8 mouse cellular contexts compared by ENCODE assay signal in genomic region chr6:113344321-113344720, GRCm38 (mm10). TPM values are rescaled to one million over a fixed set of nuclear protein-coding genes. Genes with fewer than 3 reads are reported as not detected.
A peak's percentile ranks its signal among the peaks of the same experiment; 100 is the strongest.
DNase-seq lines count a peak whose midpoint lies in the region; ATAC-seq and TF ChIP-seq lines count a peak whose summit lies in the region.

No protein-coding gene starts in this region.

- peaks cover 7% of the 10 kb centered on the region; the same call in 1 of the 2 replicates for H3K36me3 ChIP-seq in intestine, postnatal 0 days (ENCODE audit: control insufficient read depth, insufficient read depth)
- H3K36me3 ChIP-seq in stomach, embryonic 14.5 days (ENCODE audit: control insufficient read depth, insufficient read depth, low read length) = peaks cover 13% of the 10 kb centered on the region; the same call in 1 of the 2 replicates

- TF ChIP-seq POLR2A in lung, adult 2 months (IDR thresholded peaks at IDR 0.05; ENCODE audit: borderline replicate concordance, extremely low read depth, low read depth, low read length) = no peak

- no peaks in the 10 kb centered on the region for H3K9me3 ChIP-seq in intestine, postnatal 0 days (ENCODE audit: control insufficient read depth)
- H3K9me3 ChIP-seq in stomach, embryonic 14.5 days (ENCODE audit: control insufficient read depth, low read depth, low read length) = no peaks in the 10 kb centered on the region

- H3K4me3 ChIP-seq in layer of hippocampus, adult 2 months = peak overlapping the region; percentile 70; the same call in 1 of the 2 replicates
- H3K4me3 ChIP-seq in intestine, postnatal 0 days (ENCODE audit: low read depth, low read length) = no peak overlapping the region
- no peak overlapping the region for H3K4me3 ChIP-seq in lung, adult 2 months (replicated peaks; ENCODE audit: extremely low read depth, low read depth, low read length)
- no peak overlapping the region for H3K4me3 ChIP-seq in stomach, embryonic 14.5 days (ENCODE audit: low read depth, low read length)

- H3K27me3 ChIP-seq in intestine, postnatal 0 days (replicated peaks; ENCODE audit: control insufficient read depth, insufficient read depth, low read length) = no peaks in the 10 kb centered on the region
- no peaks in the 10 kb centered on the region for H3K27me3 ChIP-seq in stomach, embryonic 14.5 days (ENCODE audit: control insufficient read depth, insufficient read depth, low read length)

- no peak for TF ChIP-seq CTCF in layer of hippocampus, adult 2 months (conservative IDR thresholded peaks at IDR 0.05)
- no peak for TF ChIP-seq CTCF in intestine, postnatal 0 days (IDR thresholded peaks at IDR 0.05; ENCODE audit: low read depth)
- TF ChIP-seq CTCF in lung, adult 2 months (IDR thresholded peaks at IDR 0.05; ENCODE audit: insufficient read depth, low read length) = no peak

- no peak for ATAC-seq in intestine, postnatal 0 days
- no peak for ATAC-seq in stomach, embryonic 14.5 days (ENCODE audit: insufficient number of reproducible peaks, insufficient read depth, low FRiP score, low read depth)

- peak in 1 of 2 experiments; percentile 35 for DNase-seq in layer of hippocampus, adult 2 months (ENCODE audit: low spot score in 2 of 2)
- DNase-seq in layer of hippocampus, adult 9-11 months = no peak
- DNase-seq in cerebellum, adult 9-11 months = peak; percentile 68
- peak; percentile 92 for DNase-seq in heart, adult 18-20 months
- peak; percentile 82 for DNase-seq in lung, adult 2 months
- DNase-seq in thymus, postnatal 0 days (ENCODE audit: low spot score) = no peak

- peak overlapping the region; percentile 75 for H3K4me2 ChIP-seq in intestine, postnatal 0 days (replicated peaks; ENCODE audit: low read depth)
- H3K4me2 ChIP-seq in stomach, embryonic 14.5 days (replicated peaks; ENCODE audit: low read depth, low read length) = peak overlapping the region; percentile 78; the same call in 1 of the 2 replicates

- H3K4me1 ChIP-seq in intestine, postnatal 0 days (replicated peaks; ENCODE audit: control insufficient read depth, insufficient read depth, low read length) = no peaks in the 10 kb centered on the region
- H3K4me1 ChIP-seq in lung, adult 2 months (ENCODE audit: control insufficient read depth, insufficient read depth, low read length) = peaks cover 14% of the 10 kb centered on the region
- H3K4me1 ChIP-seq in stomach, embryonic 14.5 days (ENCODE audit: control insufficient read depth, insufficient read depth, low read length) = peaks cover 13% of the 10 kb centered on the region

- H3K9ac ChIP-seq in intestine, postnatal 0 days (ENCODE audit: low read depth, low read length) = no peak overlapping the region
- H3K9ac ChIP-seq in stomach, embryonic 14.5 days (replicated peaks; ENCODE audit: low read depth, low read length) = no peak overlapping the region

- 19% methylated on average over 2 of the region's 2 CpGs for WGBS in intestine, postnatal 0 days
- WGBS in lung, adult 2 months = 16% methylated on average over 2 of the region's 2 CpGs
- 47% methylated on average over 2 of the region's 2 CpGs for WGBS in stomach, embryonic 14.5 days

- peak overlapping the region; percentile 92 for H3K27ac ChIP-seq in layer of hippocampus, adult 2 months
- no peak overlapping the region for H3K27ac ChIP-seq in intestine, postnatal 0 days (ENCODE audit: low read depth, low read length)
- no peak overlapping the region for H3K27ac ChIP-seq in stomach, embryonic 14.5 days (ENCODE audit: low read length)

RNA-seq across cellular contexts. Expression of gene Camk1, which starts 0.5 kb away (rescaled TPM):
- 10 to 100 TPM; 45.4 to 52.0 TPM for total RNA-seq in layer of hippocampus, adult 2 months (2021)
- 10 to 100 TPM; 64.2 to 68.3 TPM for total RNA-seq in heart, adult 18-20 months (2021)
- 35.9 and 37.0 TPM in 2 replicates for polyA plus RNA-seq in intestine, postnatal 0 days (2015; fragmentation: Nextera tagmentation; extraction: Ambion mirVana)
- 69.2 and 84.4 TPM in 2 replicates for polyA plus RNA-seq in lung, adult 2 months (2012; rRNA removed)
- 102 and 107 TPM in 2 replicates for polyA plus RNA-seq in stomach, embryonic 14.5 days (2014; fragmentation: Nextera tagmentation; extraction: Ambion mirVana)
- 10.9 and 12.7 TPM in 2 replicates for polyA plus RNA-seq in thymus, postnatal 0 days (2015; fragmentation: Nextera tagmentation; extraction: Ambion mirVana)

RNA-seq across cellular contexts. Expression of gene Ogg1, which starts 17.5 kb away (rescaled TPM):
- 10 to 100 TPM in 1 of 2 experiments, 1 to 10 TPM in 1; 9.1 to 10.6 TPM for total RNA-seq in layer of hippocampus, adult 2 months (2021)
- 1 to 10 TPM; 4.5 to 6.9 TPM for total RNA-seq in heart, adult 18-20 months (2021)
- 8.0 and 9.7 TPM in 2 replicates for polyA plus RNA-seq in intestine, postnatal 0 days (2015; fragmentation: Nextera tagmentation; extraction: Ambion mirVana)
- polyA plus RNA-seq in lung, adult 2 months (2012; rRNA removed) = 18.9 and 23.9 TPM in 2 replicates
- polyA plus RNA-seq in stomach, embryonic 14.5 days (2014; fragmentation: Nextera tagmentation; extraction: Ambion mirVana) = 14.7 and 18.0 TPM in 2 replicates
- 14.1 and 14.3 TPM in 2 replicates for polyA plus RNA-seq in thymus, postnatal 0 days (2015; fragmentation: Nextera tagmentation; extraction: Ambion mirVana)

RNA-seq across cellular contexts. Expression of gene Tada3, which starts 33.4 kb away (rescaled TPM):
- 10 to 100 TPM; 50.5 to 53.5 TPM for total RNA-seq in layer of hippocampus, adult 2 months (2021)
- 10 to 100 TPM; 24.9 to 28.1 TPM for total RNA-seq in heart, adult 18-20 months (2021)
- 19.7 and 23.5 TPM in 2 replicates for polyA plus RNA-seq in intestine, postnatal 0 days (2015; fragmentation: Nextera tagmentation; extraction: Ambion mirVana)
- polyA plus RNA-seq in lung, adult 2 months (2012; rRNA removed) = 25.7 and 26.9 TPM in 2 replicates
- polyA plus RNA-seq in stomach, embryonic 14.5 days (2014; fragmentation: Nextera tagmentation; extraction: Ambion mirVana) = 52.6 and 54.8 TPM in 2 replicates
- polyA plus RNA-seq in thymus, postnatal 0 days (2015; fragmentation: Nextera tagmentation; extraction: Ambion mirVana) = 37.5 and 39.5 TPM in 2 replicates

RNA-seq across cellular contexts. Expression of gene Arpc4, which starts 33.6 kb away (rescaled TPM):
- 100 to 1,000 TPM; 308 to 330 TPM for total RNA-seq in layer of hippocampus, adult 2 months (2021)
- total RNA-seq in heart, adult 18-20 months (2021) = 10 to 100 TPM; 63.3 to 66.7 TPM
- 409 and 418 TPM in 2 replicates for polyA plus RNA-seq in intestine, postnatal 0 days (2015; fragmentation: Nextera tagmentation; extraction: Ambion mirVana)
- 62.3 and 67.0 TPM in 2 replicates for polyA plus RNA-seq in lung, adult 2 months (2012; rRNA removed)
- polyA plus RNA-seq in stomach, embryonic 14.5 days (2014; fragmentation: Nextera tagmentation; extraction: Ambion mirVana) = 222 and 230 TPM in 2 replicates
- polyA plus RNA-seq in thymus, postnatal 0 days (2015; fragmentation: Nextera tagmentation; extraction: Ambion mirVana) = 528 and 562 TPM in 2 replicates

RNA-seq across cellular contexts. Expression of gene Brpf1, which starts 37.4 kb away (rescaled TPM):
- total RNA-seq in layer of hippocampus, adult 2 months (2021) = 10 to 100 TPM; 41.0 to 43.8 TPM
- 10 to 100 TPM; 12.3 to 12.4 TPM for total RNA-seq in heart, adult 18-20 months (2021)
- polyA plus RNA-seq in intestine, postnatal 0 days (2015; fragmentation: Nextera tagmentation; extraction: Ambion mirVana) = 7.3 and 8.3 TPM in 2 replicates
- 20.2 and 21.3 TPM in 2 replicates for polyA plus RNA-seq in lung, adult 2 months (2012; rRNA removed)
- polyA plus RNA-seq in stomach, embryonic 14.5 days (2014; fragmentation: Nextera tagmentation; extraction: Ambion mirVana) = 20.1 and 21.1 TPM in 2 replicates
- polyA plus RNA-seq in thymus, postnatal 0 days (2015; fragmentation: Nextera tagmentation; extraction: Ambion mirVana) = 19.8 and 20.5 TPM in 2 replicates

Comparison
In these comparisons a context has a peak if more than half of its experiments do, and no peak if none do; other contexts are left out.
1. DNase-seq: peak in cerebellum, adult 9-11 months (single experiment), heart, adult 18-20 months (2 of 2) and lung, adult 2 months (single experiment); none in layer of hippocampus, adult 9-11 months (single experiment) and thymus, postnatal 0 days (single experiment).